Comparison of ENCODE assay signal across 8 mouse cellular contexts in genomic region chr11:69900471-69901405, GRCm38 (mm10). TPM values are rescaled to one million over a fixed set of nuclear protein-coding genes. Genes with fewer than 3 reads are reported as not detected.
DNase-seq lines count a peak whose midpoint lies in the region; ATAC-seq and TF ChIP-seq lines count a peak whose summit lies in the region.

Gene 2810408A11Rik (minus strand): TSS chr11:69900987.
Gene Neurl4 (plus strand): TSS chr11:69901072.

- H3K4me2 ChIP-seq in kidney, embryonic 15.5 days: peak within 1 kb of the TSS; percentile 97

- no peaks in the 10 kb centered on the region for H3K9me3 ChIP-seq in heart, embryonic 10.5 days
- H3K9me3 ChIP-seq in kidney, embryonic 15.5 days (replicated peaks): no peaks in the 10 kb centered on the region

- H3K27me3 ChIP-seq in heart, embryonic 10.5 days (ENCODE audit: insufficient read depth, poor library complexity, severe bottlenecking): no peaks in the 10 kb centered on the region
- H3K27me3 ChIP-seq in kidney, embryonic 15.5 days: no peaks in the 10 kb centered on the region

- TF ChIP-seq POLR2A in bone marrow macrophage, adult 2 months (IDR thresholded peaks at IDR 0.05; ENCODE audit: borderline replicate concordance, low read depth, low read length): no peak
- TF ChIP-seq POLR2A in embryonic fibroblast, embryonic 13.5 days (IDR thresholded peaks at IDR 0.05; ENCODE audit: low read depth, low read length): peak; percentile 93

- WGBS in heart, embryonic 10.5 days: under 1% methylated on average over 38 of the region's 38 CpGs
- under 1% methylated on average over 38 of the region's 38 CpGs for WGBS in kidney, embryonic 15.5 days

- peaks cover 26% of the 10 kb centered on the region for H3K36me3 ChIP-seq in heart, embryonic 10.5 days
- peaks cover 24% of the 10 kb centered on the region for H3K36me3 ChIP-seq in kidney, embryonic 15.5 days

- H3K27ac ChIP-seq in bone marrow macrophage, adult 2 months (ENCODE audit: insufficient read depth, low read depth, low read length): peak within 1 kb of the TSS; percentile 73
- peak within 1 kb of the TSS; percentile 94 for H3K27ac ChIP-seq in embryonic fibroblast, embryonic 13.5 days (ENCODE audit: insufficient read depth, low read length)
- H3K27ac ChIP-seq in heart, embryonic 10.5 days: peak within 1 kb of the TSS; percentile 99
- peak within 1 kb of the TSS; percentile 99 for H3K27ac ChIP-seq in kidney, embryonic 15.5 days

- H3K9ac ChIP-seq in kidney, embryonic 15.5 days: peak within 1 kb of the TSS; percentile 93

- DNase-seq in B cell, adult 2 months: peak; percentile 87 to 90
- peak; percentile 97 for DNase-seq in heart, embryonic 10.5 days (ENCODE audit: low spot score)
- DNase-seq in liver: peak; percentile 93
- peak; percentile 89 for DNase-seq in spleen, postnatal 4 days (ENCODE audit: low spot score in 2 of 2)

- peak; percentile 97 for ATAC-seq in kidney, embryonic 15.5 days (replicated peaks; ENCODE audit: low FRiP score)
- peak; percentile 88 for ATAC-seq in monocyte, adult 5-6 weeks (replicated peaks; ENCODE audit: insufficient number of reproducible peaks, low FRiP score, low TSS enrichment, poor library complexity, severe bottlenecking)

- peaks cover 4% of the 10 kb centered on the region; the same call in 1 of the 2 replicates for H3K4me1 ChIP-seq in bone marrow macrophage, adult 2 months (ENCODE audit: control insufficient read depth, insufficient read depth, low read length)
- H3K4me1 ChIP-seq in embryonic fibroblast, embryonic 13.5 days (ENCODE audit: control insufficient read depth, insufficient read depth, low read length): no peaks in the 10 kb centered on the region
- peaks cover 48% of the 10 kb centered on the region for H3K4me1 ChIP-seq in heart, embryonic 10.5 days
- peaks cover 31% of the 10 kb centered on the region for H3K4me1 ChIP-seq in kidney, embryonic 15.5 days

- TF ChIP-seq CTCF in bone marrow macrophage, adult 2 months (IDR thresholded peaks at IDR 0.05; ENCODE audit: low read depth, low read length): no peak
- TF ChIP-seq CTCF in embryonic fibroblast, embryonic 13.5 days (IDR thresholded peaks at IDR 0.05; ENCODE audit: borderline replicate concordance, insufficient read depth, low read length): no peak

- peak within 1 kb of the TSS; percentile 72 for H3K4me3 ChIP-seq in bone marrow macrophage, adult 2 months (ENCODE audit: insufficient read depth, low read length)
- H3K4me3 ChIP-seq in embryonic fibroblast, embryonic 13.5 days (ENCODE audit: insufficient read depth, low read length): peak within 1 kb of the TSS; percentile 85
- peak within 1 kb of the TSS; percentile 96 for H3K4me3 ChIP-seq in heart, embryonic 10.5 days
- peak within 1 kb of the TSS; percentile 96 for H3K4me3 ChIP-seq in kidney, embryonic 15.5 days (replicated peaks)

RNA-seq across cellular contexts. Expression of gene 2810408A11Rik, which starts in this region (rescaled TPM):
- 1.4 TPM in 1 of 2 replicates, not detected in the other for polyA plus RNA-seq in bone marrow macrophage, adult 2 months (2012; ENCODE audit: insufficient read depth, insufficient read length, missing spikeins)
- 3.5 and 4.9 TPM in 2 replicates for polyA plus RNA-seq in embryonic fibroblast, embryonic 13.5 days (2011; ENCODE audit: insufficient read length, low read depth, missing spikeins)
- 5.5 and 8.7 TPM in 2 replicates for polyA plus RNA-seq in heart, embryonic 10.5 days (2016; fragmentation: Nextera tagmentation; extraction: Ambion mirVana)
- polyA plus RNA-seq in kidney, embryonic 15.5 days (2015; fragmentation: Nextera tagmentation; extraction: Ambion mirVana): 12.6 and 13.0 TPM in 2 replicates
- 0.87 TPM in 1 of 3 replicates, not detected in the others for total RNA-seq in monocyte, adult 5-6 weeks (2017)

RNA-seq across cellular contexts. Expression of gene Neurl4, which starts in this region (rescaled TPM):
- 15.8 and 16.9 TPM in 2 replicates for polyA plus RNA-seq in bone marrow macrophage, adult 2 months (2012; ENCODE audit: insufficient read depth, insufficient read length, missing spikeins)
- polyA plus RNA-seq in embryonic fibroblast, embryonic 13.5 days (2011; ENCODE audit: insufficient read length, low read depth, missing spikeins): 30.8 and 31.8 TPM in 2 replicates
- polyA plus RNA-seq in heart, embryonic 10.5 days (2016; fragmentation: Nextera tagmentation; extraction: Ambion mirVana): 8.3 and 12.7 TPM in 2 replicates
- 9.3 and 10.8 TPM in 2 replicates for polyA plus RNA-seq in kidney, embryonic 15.5 days (2015; fragmentation: Nextera tagmentation; extraction: Ambion mirVana)
- 16.1 to 57.8 TPM (median 24.6 TPM) in 3 replicates for total RNA-seq in monocyte, adult 5-6 weeks (2017)

Comparison
In these comparisons a context has a peak if more than half of its experiments do, and no peak if none do; other contexts are left out.
1. Peak in every context shown above with its lines: DNase-seq, ATAC-seq, H3K4me3 ChIP-seq and H3K27ac ChIP-seq.